Mouse (Mus musculus) thymus, adult 2 months (tissue): ENCODE measurements around the gene Krtdap.

Experiments
- CTCF ChIP-seq: fragments of 200-500 bp; IDR thresholded peaks from 2 replicates; pipeline ENCODE4 v1.5.1; 2012; ENCODE audit warnings: mild to moderate bottlenecking, control low read depth, low read length, moderate library complexity, borderline replicate concordance; ENCODE audit not compliant: control insufficient read depth, poor library complexity, insufficient read depth; ENCODE audit errors: extremely low read depth
- POLR2A ChIP-seq: fragments of 200-500 bp; IDR thresholded peaks from 2 replicates; pipeline ENCODE4 v1.6.1; 2012; ENCODE audit warnings: mild to moderate bottlenecking, low read length, control low read depth, moderate library complexity; ENCODE audit not compliant: control insufficient read depth, poor library complexity, insufficient read depth; ENCODE audit errors: extremely low read depth

- TF ChIP-seq POLR2A (no peak), CTCF (no peak)
Measured at GRCm38 (mm10) chr7:30782658-30783057, 5.0 kb upstream of the Krtdap start.
